Mouse (Mus musculus): ENCODE measurements around the gene Bhlhe40.

Gene Bhlhe40

GRCm38 (mm10) chr6:108660206-108660877, at the start of gene Bhlhe40:
Gene Bhlhe40 (plus strand): TSS chr6:108660629.
- peak; percentile 94 to 99 for DNase-seq

GRCm38 (mm10) chr6:108611663-108612062, 48.8 kb upstream of the Bhlhe40 start:
- no peak for DNase-seq

GRCm38 (mm10) chr6:108618025-108618424, 42.4 kb upstream of the Bhlhe40 start:
- no peak for DNase-seq

- DNase-seq = peak; percentile 62 to 68
Observed at GRCm38 (mm10) chr6:108623028-108623565, 37.3 kb upstream of the Bhlhe40 start.

GRCm38 (mm10) chr6:108624915-108625314, 35.5 kb upstream of the Bhlhe40 start:
- DNase-seq = no peak

GRCm38 (mm10) chr6:108630701-108631100, 29.7 kb upstream of the Bhlhe40 start:
- DNase-seq = no peak

GRCm38 (mm10) chr6:108638157-108638833, 22.1 kb upstream of the Bhlhe40 start:
- peak; percentile 72 to 92 for DNase-seq

GRCm38 (mm10) chr6:108642020-108642419, 18.4 kb upstream of the Bhlhe40 start:
- no peak for DNase-seq

- peak; percentile 22 to 51 for DNase-seq
Observed at GRCm38 (mm10) chr6:108643035-108643434, 17.4 kb upstream of the Bhlhe40 start.

GRCm38 (mm10) chr6:108644311-108644710, 16.1 kb upstream of the Bhlhe40 start:
- no peak for DNase-seq

- DNase-seq = no peak
Observed at GRCm38 (mm10) chr6:108647094-108647493, 13.3 kb upstream of the Bhlhe40 start.

- no peak for DNase-seq
Observed at GRCm38 (mm10) chr6:108648072-108648471, 12.4 kb upstream of the Bhlhe40 start.

GRCm38 (mm10) chr6:108655861-108656260, 4.6 kb upstream of the Bhlhe40 start:
- DNase-seq = peak in 1 of 2 experiments; percentile 48

- peak; percentile 66 to 85 for DNase-seq
Observed at GRCm38 (mm10) chr6:108658051-108658415, 2.4 kb upstream of the Bhlhe40 start.

- peak; percentile 90 to 95 for DNase-seq
Observed at GRCm38 (mm10) chr6:108658416-108659201, 1.8 kb upstream of the Bhlhe40 start.

GRCm38 (mm10) chr6:108659221-108659725, 1.2 kb upstream of the Bhlhe40 start:
- peak; percentile 97 to 99 for DNase-seq

- DNase-seq = peak in 1 of 2 experiments; percentile 96
Observed at GRCm38 (mm10) chr6:108659726-108660205, 663 bp upstream of the Bhlhe40 start.

- DNase-seq = peak in 1 of 2 experiments; percentile 27
Observed at GRCm38 (mm10) chr6:108660878-108661389, 505 bp downstream of the Bhlhe40 start.

GRCm38 (mm10) chr6:108661412-108661811, 983 bp downstream of the Bhlhe40 start:
- peak; percentile 95 to 97 for DNase-seq

- no peak for DNase-seq
Observed at GRCm38 (mm10) chr6:108661890-108662289, 1.5 kb downstream of the Bhlhe40 start.

GRCm38 (mm10) chr6:108662314-108663240, 2.1 kb downstream of the Bhlhe40 start:
- no peak for DNase-seq

All from kidney, postnatal 25 days (tissue).